Mouse (Mus musculus) T-helper 17 cell (primary cell): ENCODE data around the gene Tmem140.

ENCODE experiments used
- in situ Hi-C, 2 experiments: fragments of 300-600 bp; cut with MboI, MseI; formaldehyde crosslinking; loops; 1 replicate in 1 of 2; 2 replicates in 1 of 2; pipeline ENCODE4 v1.15.1; 2025; ENCODE audit warnings: high pct_unique_total_duplicates in 2 of 2

The Tmem140 gene

GRCm38 (mm10) chr6:34907696-34908260 is 44.8 kb downstream of the Tmem140 start:
- in situ Hi-C loops = no loop called here

DNA sequence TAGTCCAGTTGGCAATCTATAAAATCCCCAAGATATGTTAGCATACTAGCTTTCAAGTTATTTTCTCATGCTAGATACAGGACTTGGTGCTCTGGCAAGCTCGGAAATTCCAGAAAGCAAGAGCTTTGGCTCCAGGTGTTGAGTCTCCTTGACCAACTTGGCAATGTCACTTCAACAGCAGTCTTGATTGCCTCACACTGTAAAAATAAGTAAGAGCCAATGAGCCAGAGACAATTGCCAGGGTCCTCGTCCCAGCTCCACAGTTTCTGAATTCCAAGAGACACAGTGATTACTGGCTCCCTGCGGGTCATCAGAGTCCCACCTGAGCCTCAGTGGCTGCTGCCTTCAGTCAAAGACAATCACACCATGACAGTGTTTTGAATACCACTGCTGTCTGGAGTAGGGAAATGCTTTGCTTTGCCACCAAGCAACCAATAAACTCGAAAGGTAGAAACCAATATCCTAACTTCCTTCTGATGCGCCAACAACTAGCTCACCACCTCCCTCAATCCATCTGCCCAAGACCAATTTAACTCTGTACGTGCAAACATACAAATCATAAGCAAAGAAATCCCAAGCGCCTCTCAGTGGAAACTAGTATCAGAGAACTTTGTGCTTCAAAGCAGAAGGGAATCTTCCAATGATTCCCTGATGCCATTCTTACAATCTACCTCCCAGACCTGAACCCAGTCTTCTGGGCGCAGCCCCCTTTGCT is 46.8 kb downstream of the Tmem140 start:
- in situ Hi-C loops = loop anchor here in 1 of 2 experiments (5.0 kb wide), 1 partner anchor 417 kb away; no protein-coding TSS in a partner anchor

DNA sequence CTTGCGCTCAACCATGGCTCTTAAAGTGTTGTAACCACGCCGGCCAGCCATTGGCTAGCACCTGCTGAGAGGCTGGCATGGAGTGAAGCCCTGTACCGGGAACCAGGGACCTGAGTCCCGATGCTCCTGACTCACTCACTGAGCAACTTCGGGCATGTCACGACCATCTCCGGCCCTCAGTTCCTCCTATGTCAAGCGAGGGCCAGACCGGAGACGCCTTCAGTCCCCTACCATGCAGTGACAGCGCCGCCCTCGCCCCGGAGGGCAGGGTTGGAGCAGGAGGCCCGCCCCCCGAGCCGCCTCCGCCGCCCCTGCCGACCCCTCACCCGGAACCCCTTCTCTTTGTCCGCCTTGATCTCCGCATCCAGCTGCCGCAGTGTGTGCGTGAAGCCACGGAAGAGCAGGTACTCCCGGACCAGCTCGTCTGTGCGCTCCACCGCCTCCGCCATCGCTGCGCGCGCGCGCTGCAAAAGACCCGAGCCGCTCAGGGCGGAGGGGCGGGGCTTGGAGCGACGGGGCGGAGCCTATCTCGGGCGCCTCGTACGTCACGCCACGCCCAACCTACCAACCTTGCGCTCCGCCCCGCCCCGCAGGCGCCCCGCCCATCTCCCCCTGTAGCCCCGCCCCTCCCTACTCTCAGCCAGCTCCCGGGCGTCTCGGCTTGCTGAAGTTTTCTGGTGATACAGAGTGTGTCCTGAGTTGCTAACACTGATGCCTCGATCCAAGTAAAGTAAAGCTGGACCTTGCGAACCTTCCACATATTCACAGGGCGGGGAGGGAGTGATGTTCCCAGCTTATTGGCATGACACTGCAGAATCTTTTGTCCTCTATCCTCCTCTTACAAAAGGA is 47.6 kb downstream of the Tmem140 start, which contains the start of gene Wdr91:
Gene Wdr91, minus strand, starts transcription at position 506 of the 849 bp plus-strand sequence.
- in situ Hi-C loops = loop anchor here in 1 of 2 experiments (5.0 kb wide), 1 partner anchor 418 kb away; no protein-coding TSS in a partner anchor

DNA sequence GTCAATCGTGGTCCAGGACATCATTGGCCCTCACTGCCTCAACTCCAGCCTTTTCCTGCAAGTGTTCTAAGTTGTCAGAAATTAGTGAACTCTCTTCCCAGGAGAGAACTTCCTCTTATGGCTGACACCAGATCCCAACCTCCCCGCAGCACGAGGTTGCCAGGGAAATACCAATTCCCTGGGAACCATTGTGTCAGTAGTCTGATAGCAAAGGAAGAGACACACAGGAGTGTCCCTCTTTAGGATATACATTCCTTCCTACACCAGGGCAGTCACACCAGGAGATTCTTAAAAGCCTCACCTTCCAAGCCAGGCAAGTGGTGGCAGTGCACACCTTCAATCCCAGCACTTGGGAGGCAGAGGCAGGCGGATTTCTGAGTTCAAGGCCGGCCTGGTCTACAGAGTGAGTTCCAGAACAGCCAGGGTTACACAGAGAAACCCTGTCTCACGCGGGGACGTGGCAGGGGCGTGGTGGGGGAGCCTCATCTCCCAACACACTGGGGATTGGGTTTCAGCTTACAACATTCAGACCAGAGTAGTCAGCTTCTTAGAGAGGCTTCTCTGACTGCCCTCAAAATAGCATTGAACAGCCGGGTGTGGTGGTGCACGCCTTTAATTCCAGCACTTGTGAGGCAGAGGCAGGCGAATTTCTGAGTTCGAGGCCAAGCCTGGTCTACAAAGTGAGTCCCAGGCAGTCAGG is 50.5 kb downstream of the Tmem140 start:
- in situ Hi-C loops = loop anchor here in 1 of 2 experiments (5.0 kb wide), 1 partner anchor 421 kb away; no protein-coding TSS in a partner anchor

- in situ Hi-C loops = loop anchor here in 1 of 2 experiments (5.0 kb wide), 1 partner anchor 422 kb away; no protein-coding TSS in a partner anchor
These were observed 51.5 kb downstream of the Tmem140 start for GRCm38 (mm10) chr6:34914462-34914861.

- in situ Hi-C loops = no loop called here
These were observed 56.2 kb downstream of the Tmem140 start for GRCm38 (mm10) chr6:34919146-34919545.

DNA sequence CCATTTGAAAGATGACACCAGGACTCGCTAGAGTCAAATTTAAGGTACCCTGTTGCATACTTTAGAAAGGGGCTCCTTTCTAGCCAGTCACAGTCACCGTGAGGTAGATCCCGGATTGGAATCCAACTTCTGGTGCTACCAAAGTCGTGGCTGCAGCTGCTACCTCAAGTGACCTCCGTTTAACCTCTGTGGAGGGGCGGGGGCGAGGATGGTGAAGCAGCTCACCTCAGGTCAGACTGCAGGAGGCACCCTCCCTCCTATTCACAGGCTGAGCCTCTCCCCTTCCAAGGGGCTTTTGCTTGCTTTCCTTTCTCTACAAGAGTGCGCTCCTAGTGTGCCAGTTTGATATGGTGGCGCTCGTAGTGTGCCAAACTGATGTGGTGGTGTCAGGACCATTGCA is 57.0 kb downstream of the Tmem140 start, which contains the start of gene Stra8:
Gene Stra8, plus strand, starts transcription at position 208 of the 400 bp plus-strand sequence.
- in situ Hi-C loops = no loop called here

DNA sequence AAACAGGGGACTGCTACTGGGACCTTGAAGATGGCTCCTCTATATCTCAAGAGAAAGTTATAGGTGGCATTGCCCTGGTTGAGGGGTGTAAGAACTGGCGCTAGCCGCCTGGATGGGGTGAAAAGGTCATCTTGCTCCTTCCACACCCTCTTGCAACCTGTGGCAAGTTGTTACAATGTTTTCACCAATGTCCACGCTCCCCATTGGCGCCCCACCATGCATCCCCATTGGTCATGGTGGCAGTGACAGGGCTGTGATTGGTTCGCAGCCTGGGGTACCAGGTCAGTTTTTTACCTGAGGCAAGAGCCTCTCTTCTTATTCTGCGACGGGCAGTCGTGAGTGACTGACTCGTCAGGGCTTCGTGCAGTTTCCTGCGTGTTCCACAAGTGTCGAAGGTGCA is 57.7 kb downstream of the Tmem140 start:
- in situ Hi-C loops = no loop called here

GRCm38 (mm10) chr6:34921941-34922340 is 59.0 kb downstream of the Tmem140 start:
- in situ Hi-C loops = no loop called here
